Mouse (Mus musculus): Measurements from ENCODE around the gene Gnb3.

The Gnb3 gene

GRCm38 (mm10) chr6:124840241-124841167 lies at the start of gene Gnb3:
Gene Gnb3 (minus strand): TSS chr6:124840275.
- WGBS: 51% methylated on average over 15 of the region's 15 CpGs

- 93% methylated on average over 6 of the region's 6 CpGs for WGBS
Measured at GRCm38 (mm10) chr6:124888555-124889125, 48.6 kb upstream of the Gnb3 start.

- 89% methylated on average over 9 of the region's 9 CpGs for WGBS
Measured at GRCm38 (mm10) chr6:124887986-124888385, 47.9 kb upstream of the Gnb3 start, which contains the start of gene Cd4. Gene Cd4 (minus strand): TSS chr6:124888221.

GRCm38 (mm10) chr6:124885956-124886381 lies 45.9 kb upstream of the Gnb3 start:
- 94% methylated on average over 8 of the region's 8 CpGs for WGBS

GRCm38 (mm10) chr6:124884714-124885500 lies 44.8 kb upstream of the Gnb3 start:
- 71% methylated on average over 10 of the region's 10 CpGs for WGBS

- WGBS: 88% methylated on average over 10 of the region's 10 CpGs
Measured at GRCm38 (mm10) chr6:124883351-124883750, 43.3 kb upstream of the Gnb3 start.

GRCm38 (mm10) chr6:124881821-124882220 lies 41.7 kb upstream of the Gnb3 start:
- 87% methylated on average over 9 of the region's 9 CpGs for WGBS

GRCm38 (mm10) chr6:124879390-124879789 lies 39.3 kb upstream of the Gnb3 start:
- WGBS: 82% methylated on average over 6 of the region's 6 CpGs

- 51% methylated on average over 3 of the region's 3 CpGs for WGBS
Measured at GRCm38 (mm10) chr6:124874348-124874747, 34.3 kb upstream of the Gnb3 start.

- 76% methylated on average over 7 of the region's 7 CpGs for WGBS
Measured at GRCm38 (mm10) chr6:124866560-124866959, 26.5 kb upstream of the Gnb3 start.

GRCm38 (mm10) chr6:124865766-124866362 lies 25.8 kb upstream of the Gnb3 start:
- 78% methylated on average over 17 of the region's 18 CpGs for WGBS

- 2% methylated on average over 36 of the region's 43 CpGs for WGBS
Measured at GRCm38 (mm10) chr6:124863658-124864298, 23.7 kb upstream of the Gnb3 start, which contains the start of gene Gpr162. Gene Gpr162 (minus strand): TSS chr6:124863983.

- WGBS: 1% methylated on average over 16 of the region's 16 CpGs
Measured at GRCm38 (mm10) chr6:124863125-124863657, 23.1 kb upstream of the Gnb3 start.

GRCm38 (mm10) chr6:124862406-124863124 lies 22.5 kb upstream of the Gnb3 start:
- 7% methylated on average over 8 of the region's 8 CpGs for WGBS

- 34% methylated on average over 3 of the region's 3 CpGs for WGBS
Measured at GRCm38 (mm10) chr6:124861802-124862201, 21.7 kb upstream of the Gnb3 start.

- WGBS: 48% methylated on average over 19 of the region's 19 CpGs
Measured at GRCm38 (mm10) chr6:124861266-124861665, 21.2 kb upstream of the Gnb3 start.

GRCm38 (mm10) chr6:124860511-124860910 lies 20.4 kb upstream of the Gnb3 start:
- 38% methylated on average over 9 of the region's 9 CpGs for WGBS

GRCm38 (mm10) chr6:124859725-124860124 lies 19.6 kb upstream of the Gnb3 start:
- 5% methylated on average over 12 of the region's 12 CpGs for WGBS

- 67% methylated on average over 28 of the region's 28 CpGs for WGBS
Measured at GRCm38 (mm10) chr6:124858561-124859318, 18.7 kb upstream of the Gnb3 start.

Measured in cerebral cortex, adult 2 months (tissue).